Mouse (Mus musculus): ENCODE data around the gene Slit1. TPM values are rescaled to one million over a fixed set of nuclear protein-coding genes. Genes with fewer than 3 reads are reported as not detected.

Gene Slit1
- total RNA-seq, 4 experiments from 2014 or later, result 5.7 to 32.3 (median 14.2) TPM

- DNase-seq, result peak; percentile 30
Measured at GRCm38 (mm10) chr19:41655970-41656369, 87.5 kb downstream of the Slit1 start.

- no peak for DNase-seq
Measured at GRCm38 (mm10) chr19:41655089-41655783, 88.2 kb downstream of the Slit1 start.

- no peak for DNase-seq
Measured at GRCm38 (mm10) chr19:41651967-41652366, 91.5 kb downstream of the Slit1 start.

DNA sequence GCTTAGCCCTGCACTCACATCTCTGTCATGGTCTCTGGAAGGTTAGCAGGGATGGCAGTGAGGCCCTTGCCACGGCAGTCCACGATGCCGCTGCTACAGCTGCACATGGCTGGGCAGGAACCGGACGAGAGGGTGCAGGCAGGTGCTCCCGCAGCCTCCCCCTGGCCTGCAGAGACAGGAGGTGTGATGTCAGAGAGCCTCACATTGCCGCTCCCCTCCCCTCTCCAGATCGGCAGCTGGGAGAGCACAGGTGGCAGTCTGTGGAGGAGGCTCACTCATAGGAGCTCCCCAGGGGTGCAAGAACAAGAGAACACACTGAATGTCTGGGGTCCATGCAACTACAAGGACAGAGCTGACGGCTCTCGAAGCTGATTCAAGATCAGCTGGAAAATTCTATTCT, 94.1 kb downstream of the Slit1 start:
- DNase-seq, result no peak

- DNase-seq, result peak; percentile 27
Measured at GRCm38 (mm10) chr19:41646947-41647631, 96.4 kb downstream of the Slit1 start.

DNA sequence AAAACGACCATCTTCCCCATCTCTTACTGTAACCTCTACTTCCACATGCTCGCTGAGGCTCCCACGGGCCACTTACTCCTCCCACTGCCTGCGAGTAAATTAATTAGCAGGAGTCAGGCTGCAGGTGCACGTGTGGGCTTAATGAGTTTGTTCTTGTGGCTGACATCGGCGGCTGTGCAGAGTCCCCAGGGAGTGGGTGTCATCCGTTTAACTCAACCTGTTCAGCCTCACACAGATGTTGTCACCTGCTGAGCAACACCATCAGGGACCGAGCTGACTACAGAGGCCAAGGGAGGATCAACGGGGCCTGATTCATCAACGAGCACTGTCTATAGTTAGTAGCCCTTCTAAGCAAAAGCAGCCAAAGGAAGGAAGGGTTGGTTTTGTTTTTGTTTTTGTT, 100.5 kb downstream of the Slit1 start:
- DNase-seq, result no peak

DNA sequence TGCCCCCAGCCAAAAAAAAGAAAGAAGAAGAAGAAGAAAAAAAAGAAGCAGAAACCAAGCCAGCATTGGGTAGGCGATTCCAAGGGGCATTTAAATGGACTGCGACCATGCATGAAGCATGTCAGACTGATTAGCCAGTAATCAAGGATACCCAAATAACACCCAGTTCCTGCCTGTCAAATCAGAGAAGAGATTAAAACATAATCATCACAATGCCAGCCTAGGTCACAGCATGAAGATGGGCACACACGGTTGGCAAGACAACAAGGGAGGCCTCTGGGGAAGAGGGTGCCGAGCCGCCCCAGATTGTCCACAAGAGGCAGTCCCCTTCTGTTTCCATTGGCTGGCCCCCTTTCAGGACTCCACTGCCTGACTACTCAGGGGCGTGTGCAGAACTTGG, 108.5 kb downstream of the Slit1 start:
- no peak for DNase-seq

- DNase-seq, result no peak
Measured at GRCm38 (mm10) chr19:41634099-41634498, 109.4 kb downstream of the Slit1 start.

DNA sequence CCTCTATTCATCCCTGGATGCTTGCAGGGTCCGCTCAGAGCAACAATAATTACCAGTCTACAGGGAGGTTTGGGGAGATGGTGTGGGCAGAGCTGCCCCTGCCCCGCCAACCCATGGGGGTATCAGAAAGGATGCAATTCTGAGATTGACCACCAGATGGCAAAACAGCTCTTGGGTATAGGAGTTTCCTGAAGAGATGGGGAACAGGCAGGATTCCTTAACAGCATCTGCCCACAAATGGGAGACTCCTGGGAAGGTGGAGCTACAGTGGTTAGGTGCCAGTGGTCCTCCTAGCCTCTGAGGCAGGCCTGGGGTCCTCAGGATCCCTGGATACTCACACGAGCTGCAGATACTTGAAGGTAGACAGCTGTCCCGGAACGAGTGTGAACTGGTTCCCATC, 113.9 kb downstream of the Slit1 start:
- DNase-seq, result no peak

GRCm38 (mm10) chr19:41628970-41629369, 114.5 kb downstream of the Slit1 start:
- DNase-seq, result no peak

GRCm38 (mm10) chr19:41620366-41621092, 122.9 kb downstream of the Slit1 start:
- no peak for DNase-seq

GRCm38 (mm10) chr19:41618771-41619385, 124.6 kb downstream of the Slit1 start:
- DNase-seq, result no peak

- DNase-seq, result no peak
Measured at GRCm38 (mm10) chr19:41618153-41618657, 125.3 kb downstream of the Slit1 start.

DNA sequence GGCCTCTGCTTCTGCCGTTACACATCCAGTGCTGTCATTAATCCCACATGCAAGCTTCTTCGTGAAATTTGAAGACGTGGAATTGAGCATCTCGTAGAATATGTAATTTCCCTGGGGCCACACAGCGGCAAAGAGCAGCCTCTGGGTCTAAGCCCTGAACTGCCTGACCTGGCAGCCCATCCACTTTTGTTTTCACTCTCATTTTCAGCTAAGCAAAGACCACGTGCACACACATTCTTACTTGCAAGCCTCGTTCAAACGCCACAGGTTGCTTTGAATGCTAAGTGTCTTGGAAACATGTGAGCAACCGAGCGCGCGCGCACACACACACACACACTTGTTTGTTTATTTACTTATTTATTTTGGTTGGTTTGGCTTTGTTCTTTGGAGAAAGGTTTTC, 126.4 kb downstream of the Slit1 start:
- DNase-seq, result no peak

DNA sequence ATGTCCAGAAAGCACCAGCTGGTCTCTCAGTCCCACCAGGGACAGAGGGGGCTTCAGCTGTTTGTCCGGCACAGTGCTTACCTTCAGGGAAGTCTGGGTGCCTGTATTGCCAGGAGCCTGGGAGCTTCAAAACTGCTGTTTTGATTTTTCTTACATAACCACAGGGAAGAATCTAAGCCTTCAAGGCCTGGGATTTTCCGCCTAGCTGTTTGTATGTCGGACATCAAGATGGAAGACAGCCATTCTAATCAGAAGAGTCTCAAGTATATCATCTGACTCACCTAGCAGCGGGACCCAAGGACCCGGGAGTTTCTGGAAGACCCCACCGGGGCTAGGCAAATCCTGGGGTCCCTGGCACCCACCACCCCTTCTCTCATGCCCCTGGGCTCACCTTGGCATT, 127.2 kb downstream of the Slit1 start:
- DNase-seq, result no peak

DNA sequence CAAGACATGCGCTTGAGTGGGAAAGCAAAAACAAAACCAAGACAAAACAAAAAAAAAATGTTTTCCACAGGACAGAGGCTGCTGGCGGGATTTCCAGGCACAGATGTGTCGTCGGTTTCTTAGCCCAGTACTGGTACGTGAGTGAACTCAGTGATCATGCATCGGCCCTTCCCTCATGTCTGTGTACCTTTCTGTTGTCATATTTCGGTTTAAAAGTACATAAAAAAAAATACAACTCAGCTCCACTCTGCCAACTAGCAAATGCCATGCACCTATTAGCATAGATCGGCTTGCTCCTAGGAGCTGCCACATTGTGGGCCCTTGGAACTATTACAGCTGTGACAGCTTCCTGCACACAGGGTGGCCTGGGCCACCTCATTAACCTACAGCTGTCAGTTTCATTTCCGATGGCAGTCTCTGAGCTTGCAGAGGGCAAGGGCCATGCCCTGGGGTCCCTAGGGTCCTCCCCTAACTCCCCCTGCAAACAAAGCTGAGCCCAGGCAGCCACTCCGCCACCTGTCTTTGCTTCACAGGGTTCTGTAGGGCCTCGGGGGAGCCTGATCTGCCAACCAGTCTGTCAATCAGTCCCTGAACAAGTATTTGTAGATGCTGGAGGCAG, 127.8 kb downstream of the Slit1 start:
- no peak for DNase-seq

DNA sequence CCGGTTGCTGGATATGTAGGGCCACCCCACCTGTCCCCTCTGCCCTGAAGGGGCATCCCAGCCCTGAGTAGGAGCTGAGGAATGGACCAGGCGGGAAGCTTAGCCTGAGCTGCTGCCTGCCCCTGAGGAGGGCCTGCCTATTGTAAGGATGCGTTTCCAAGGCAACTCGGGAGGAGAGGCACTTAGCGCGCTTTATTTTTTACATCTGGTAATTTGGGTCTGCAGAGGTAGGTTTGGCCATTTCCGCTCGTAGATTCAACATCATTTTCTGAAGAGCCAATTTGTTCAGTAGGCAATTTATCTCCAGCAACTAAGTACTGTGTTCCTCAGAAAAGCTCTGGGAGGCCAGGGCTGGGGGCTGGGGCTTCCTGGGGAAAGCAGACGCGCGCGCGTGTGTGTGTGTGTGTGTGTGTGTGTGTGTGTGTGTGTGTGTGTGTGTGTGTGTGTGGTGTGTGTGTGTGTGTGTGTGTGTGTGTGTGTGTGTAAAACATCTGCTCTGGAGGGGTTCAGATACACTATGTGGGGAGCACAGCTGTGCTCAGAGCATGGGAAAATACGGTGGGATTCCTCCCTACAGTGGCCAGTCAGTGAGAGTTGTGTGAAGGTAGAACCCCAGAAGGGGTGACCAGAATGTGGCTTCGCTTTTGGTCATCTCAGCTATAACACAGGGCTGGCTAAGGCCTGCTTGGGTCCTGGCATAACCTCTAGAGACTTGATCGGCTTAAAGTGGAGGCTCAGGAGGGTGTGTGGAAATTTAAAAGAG, 130.0 kb downstream of the Slit1 start:
- DNase-seq, result no peak

DNA sequence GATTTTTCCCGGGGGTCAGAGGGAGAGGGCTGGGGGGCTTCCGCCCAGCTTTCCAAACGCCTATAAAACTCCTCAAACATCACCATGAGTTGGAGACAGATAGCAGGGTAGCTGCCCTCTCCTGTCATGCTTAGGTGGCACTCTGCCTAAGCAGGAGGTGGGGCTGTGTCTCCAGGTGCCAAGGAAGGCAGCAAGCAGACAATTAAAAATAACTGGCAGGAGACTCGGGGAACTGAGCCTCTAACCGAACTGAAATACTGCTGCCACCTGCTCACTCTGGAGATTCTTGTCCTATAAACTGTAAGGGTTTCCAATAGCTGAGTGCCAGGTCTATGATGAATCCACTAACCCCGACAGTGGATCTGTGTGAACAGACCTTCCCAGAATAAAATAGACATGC, 131.8 kb downstream of the Slit1 start:
- DNase-seq, result no peak

- DNase-seq, result no peak
Measured at GRCm38 (mm10) chr19:41606208-41606987, 137.1 kb downstream of the Slit1 start.

DNA sequence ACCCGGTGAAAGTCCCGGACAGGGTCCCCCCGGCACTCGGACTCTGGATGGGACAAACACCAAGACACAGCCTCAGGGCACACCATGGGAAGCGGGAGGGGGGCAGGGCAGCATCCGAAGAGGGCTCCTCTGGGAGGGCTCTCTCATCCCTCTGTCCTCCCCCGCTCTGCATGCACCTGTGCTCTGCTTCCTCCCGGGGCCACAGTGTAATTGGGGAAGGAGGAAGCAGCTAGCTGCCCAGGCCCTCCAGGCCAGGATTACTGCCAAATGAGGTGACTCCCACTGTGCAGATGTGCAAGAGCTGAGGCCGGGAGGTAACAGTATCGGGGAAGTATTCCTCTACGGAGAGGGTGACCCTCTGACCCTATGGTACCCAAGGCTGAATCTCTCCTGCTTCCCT, 142.8 kb downstream of the Slit1 start:
- DNase-seq, result no peak

Data from adrenal gland, adult 8-10 months (tissue).